Mouse (Mus musculus): ENCODE results near the gene Cse1l.

- TF ChIP-seq CTCF (IDR thresholded peaks at IDR 0.05; ENCODE audit: borderline replicate concordance, extremely low read depth, insufficient read depth, insufficient read length) (no peak), POLR2A (IDR thresholded peaks at IDR 0.05; ENCODE audit: borderline replicate concordance, extremely low read depth, insufficient read depth, insufficient read length, poor library complexity, severe bottlenecking) (no peak)
Measured at GRCm38 (mm10) chr2:166870271-166870865, 35.5 kb upstream of the Cse1l start.

Measured in brain, embryonic 14.5 days (tissue).